Mouse (Mus musculus): ENCODE measurements around the gene Col4a6. TPM values are rescaled to one million over a fixed set of nuclear protein-coding genes. Genes with fewer than 3 reads are reported as not detected.

Gene Col4a6
- polyA plus RNA-seq, 1 experiment = 0.96 TPM

- Histone ChIP-seq H3K27me3 (ENCODE audit: control insufficient read depth, insufficient read depth, low read length, poor library complexity, severe bottlenecking) (no peaks in the 10 kb centered on the region), H3K9me3 (replicated peaks; ENCODE audit: control insufficient read depth, insufficient read depth, low read length, poor library complexity, severe bottlenecking) (no peaks in the 10 kb centered on the region), H3K9ac (ENCODE audit: low read depth, poor library complexity, severe bottlenecking) (no peak overlapping the region), H3K36me3 (ENCODE audit: control insufficient read depth, insufficient read depth, low read length, poor library complexity, severe bottlenecking) (no peaks in the 10 kb centered on the region), H3K27ac (ENCODE audit: insufficient read depth, low read length) (no peak overlapping the region), H3K4me3 (ENCODE audit: low read depth, low read length) (no peak overlapping the region), H3K4me1 (ENCODE audit: control insufficient read depth, insufficient read depth, low read length) (no peaks in the 10 kb centered on the region)
- TF ChIP-seq POLR2A (IDR thresholded peaks at IDR 0.05; ENCODE audit: insufficient read depth, low read length) (no peak), CTCF (IDR thresholded peaks at IDR 0.05; ENCODE audit: low read depth, low read length) (no peak), EP300 (IDR thresholded peaks at IDR 0.05; ENCODE audit: insufficient read depth, low read depth, low read length) (no peak)
Observed at GRCm38 (mm10) chrX:141236564-141237333, 237.1 kb downstream of the Col4a6 start.

GRCm38 (mm10) chrX:141228169-141228568 lies 245.7 kb downstream of the Col4a6 start:
- Histone ChIP-seq H3K27ac (ENCODE audit: insufficient read depth, low read length) (no peak overlapping the region), H3K4me1 (ENCODE audit: control insufficient read depth, insufficient read depth, low read length) (no peaks in the 10 kb centered on the region), H3K4me3 (ENCODE audit: low read depth, low read length) (no peak overlapping the region), H3K9me3 (replicated peaks; ENCODE audit: control insufficient read depth, insufficient read depth, low read length, poor library complexity, severe bottlenecking) (no peaks in the 10 kb centered on the region), H3K9ac (ENCODE audit: low read depth, poor library complexity, severe bottlenecking) (no peak overlapping the region), H3K27me3 (ENCODE audit: control insufficient read depth, insufficient read depth, low read length, poor library complexity, severe bottlenecking) (no peaks in the 10 kb centered on the region), H3K36me3 (ENCODE audit: control insufficient read depth, insufficient read depth, low read length, poor library complexity, severe bottlenecking) (no peaks in the 10 kb centered on the region)
- no peak for TF ChIP-seq EP300 (IDR thresholded peaks at IDR 0.05; ENCODE audit: insufficient read depth, low read depth, low read length)

GRCm38 (mm10) chrX:141212802-141213201 lies 261.1 kb downstream of the Col4a6 start:
- Histone ChIP-seq H3K27ac (ENCODE audit: insufficient read depth, low read length) (no peak overlapping the region), H3K4me1 (ENCODE audit: control insufficient read depth, insufficient read depth, low read length) (no peaks in the 10 kb centered on the region), H3K9me3 (replicated peaks; ENCODE audit: control insufficient read depth, insufficient read depth, low read length, poor library complexity, severe bottlenecking) (no peaks in the 10 kb centered on the region), H3K27me3 (ENCODE audit: control insufficient read depth, insufficient read depth, low read length, poor library complexity, severe bottlenecking) (no peaks in the 10 kb centered on the region), H3K4me3 (ENCODE audit: low read depth, low read length) (no peak overlapping the region), H3K9ac (ENCODE audit: low read depth, poor library complexity, severe bottlenecking) (no peak overlapping the region), H3K36me3 (ENCODE audit: control insufficient read depth, insufficient read depth, low read length, poor library complexity, severe bottlenecking) (no peaks in the 10 kb centered on the region)
- TF ChIP-seq EP300 (IDR thresholded peaks at IDR 0.05; ENCODE audit: insufficient read depth, low read depth, low read length) (no peak), CTCF (IDR thresholded peaks at IDR 0.05; ENCODE audit: low read depth, low read length) (no peak), POLR2A (IDR thresholded peaks at IDR 0.05; ENCODE audit: insufficient read depth, low read length) (no peak)

GRCm38 (mm10) chrX:141198993-141199392 lies 274.9 kb downstream of the Col4a6 start:
- no peaks in the 10 kb centered on the region for H3K4me1 ChIP-seq (ENCODE audit: control insufficient read depth, insufficient read depth, low read length)
- H3K27me3 ChIP-seq (ENCODE audit: control insufficient read depth, insufficient read depth, low read length, poor library complexity, severe bottlenecking) = no peaks in the 10 kb centered on the region
- no peaks in the 10 kb centered on the region for H3K9me3 ChIP-seq (replicated peaks; ENCODE audit: control insufficient read depth, insufficient read depth, low read length, poor library complexity, severe bottlenecking)
- H3K27ac ChIP-seq (ENCODE audit: insufficient read depth, low read length) = no peak overlapping the region
- no peaks in the 10 kb centered on the region for H3K36me3 ChIP-seq (ENCODE audit: control insufficient read depth, insufficient read depth, low read length, poor library complexity, severe bottlenecking)
- H3K9ac ChIP-seq (ENCODE audit: low read depth, poor library complexity, severe bottlenecking) = no peak overlapping the region
- TF ChIP-seq CTCF (IDR thresholded peaks at IDR 0.05; ENCODE audit: low read depth, low read length) (no peak), POLR2A (IDR thresholded peaks at IDR 0.05; ENCODE audit: insufficient read depth, low read length) (no peak), EP300 (IDR thresholded peaks at IDR 0.05; ENCODE audit: insufficient read depth, low read depth, low read length) (no peak)
- H3K4me3 ChIP-seq (ENCODE audit: low read depth, low read length) = no peak overlapping the region

- no peak for TF ChIP-seq POLR2A (IDR thresholded peaks at IDR 0.05; ENCODE audit: insufficient read depth, low read length)
- TF ChIP-seq CTCF (IDR thresholded peaks at IDR 0.05; ENCODE audit: low read depth, low read length) = no peak
- TF ChIP-seq EP300 (IDR thresholded peaks at IDR 0.05; ENCODE audit: insufficient read depth, low read depth, low read length) = no peak
- H3K27me3 ChIP-seq (ENCODE audit: control insufficient read depth, insufficient read depth, low read length, poor library complexity, severe bottlenecking) = no peaks in the 10 kb centered on the region
- no peaks in the 10 kb centered on the region for H3K4me1 ChIP-seq (ENCODE audit: control insufficient read depth, insufficient read depth, low read length)
- H3K9me3 ChIP-seq (replicated peaks; ENCODE audit: control insufficient read depth, insufficient read depth, low read length, poor library complexity, severe bottlenecking) = no peaks in the 10 kb centered on the region
- no peak overlapping the region for H3K4me3 ChIP-seq (ENCODE audit: low read depth, low read length)
- no peak overlapping the region for H3K9ac ChIP-seq (ENCODE audit: low read depth, poor library complexity, severe bottlenecking)
- H3K27ac ChIP-seq (ENCODE audit: insufficient read depth, low read length) = no peak overlapping the region
- no peaks in the 10 kb centered on the region for H3K36me3 ChIP-seq (ENCODE audit: control insufficient read depth, insufficient read depth, low read length, poor library complexity, severe bottlenecking)
Observed at GRCm38 (mm10) chrX:141195036-141195435, 278.8 kb downstream of the Col4a6 start.

GRCm38 (mm10) chrX:141175353-141175752 lies 298.5 kb downstream of the Col4a6 start:
- Histone ChIP-seq H3K27me3 (ENCODE audit: control insufficient read depth, insufficient read depth, low read length, poor library complexity, severe bottlenecking) (no peaks in the 10 kb centered on the region), H3K4me3 (ENCODE audit: low read depth, low read length) (no peak overlapping the region), H3K9me3 (replicated peaks; ENCODE audit: control insufficient read depth, insufficient read depth, low read length, poor library complexity, severe bottlenecking) (no peaks in the 10 kb centered on the region), H3K36me3 (ENCODE audit: control insufficient read depth, insufficient read depth, low read length, poor library complexity, severe bottlenecking) (no peaks in the 10 kb centered on the region), H3K4me1 (ENCODE audit: control insufficient read depth, insufficient read depth, low read length) (no peaks in the 10 kb centered on the region), H3K27ac (ENCODE audit: insufficient read depth, low read length) (no peak overlapping the region), H3K9ac (ENCODE audit: low read depth, poor library complexity, severe bottlenecking) (no peak overlapping the region)
- TF ChIP-seq POLR2A (IDR thresholded peaks at IDR 0.05; ENCODE audit: insufficient read depth, low read length) = no peak
- no peak for TF ChIP-seq EP300 (IDR thresholded peaks at IDR 0.05; ENCODE audit: insufficient read depth, low read depth, low read length)
- no peak for TF ChIP-seq CTCF (IDR thresholded peaks at IDR 0.05; ENCODE audit: low read depth, low read length)
